Mouse (Mus musculus) T-helper 17 cell (primary cell): ENCODE measurements around the gene Gm14308.
"Not testable (repeated sequence)": the region's sequence is repeated elsewhere in the genome, so short reads cannot be mapped to it uniquely, and the experiment has no call there.

Experiments
- in situ Hi-C, 2 experiments: fragments of 300-600 bp; cut with MboI, MseI; formaldehyde crosslinking; loops; 1 replicate in 1 of 2; 2 replicates in 1 of 2; pipeline ENCODE4 v1.15.1; 2025; ENCODE audit warnings: high pct_unique_total_duplicates in 2 of 2

Gene Gm14308

DNA sequence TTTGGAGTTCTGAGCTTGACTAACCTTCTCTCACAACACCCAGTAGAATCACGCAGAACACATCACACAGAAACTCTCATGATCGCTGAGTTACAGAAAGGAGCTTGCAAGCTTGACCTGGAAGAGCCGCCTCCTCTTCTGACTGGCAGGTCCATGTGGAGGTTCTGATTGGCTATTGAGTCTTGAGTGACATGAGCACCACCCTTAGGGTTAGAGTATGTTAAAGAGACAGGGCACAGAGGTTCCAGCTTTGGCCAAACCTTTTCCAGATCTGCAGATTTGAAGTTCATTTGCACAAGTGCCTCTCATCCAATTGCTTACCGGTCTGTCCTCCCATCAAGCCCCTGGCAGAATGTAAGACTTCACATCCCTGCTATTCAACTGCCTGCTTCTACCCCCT is at the start of gene Gm14308:
TSS of gene Gm14308 (minus strand) at position 101 of the 400 bp plus-strand sequence.
- in situ Hi-C loops: loop anchor here in 1 of 2 experiments (25.0 kb wide), 1 partner anchor 576 kb away; the partner anchor contains the start of gene Gm14410

DNA sequence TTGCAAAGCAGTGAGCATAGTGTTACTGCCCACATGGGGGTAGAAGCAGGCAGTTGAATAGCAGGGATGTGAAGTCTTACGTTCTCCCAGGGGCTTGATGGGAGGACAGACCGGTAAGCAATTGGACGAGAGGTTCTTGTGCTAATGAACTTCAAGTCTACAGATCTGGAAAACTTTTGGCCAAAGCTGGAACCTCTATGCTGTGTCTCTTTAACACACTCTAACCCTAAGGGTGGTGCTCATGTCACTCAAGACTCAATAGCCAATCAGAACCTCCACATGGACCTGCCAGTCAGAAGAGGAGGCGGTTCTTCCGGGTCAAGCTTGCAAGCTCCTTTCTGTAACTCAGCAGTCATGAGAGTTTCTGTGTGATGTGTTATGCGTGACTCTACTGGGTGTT is 34.1 kb upstream of the Gm14308 start, which contains the start of gene Zfp973:
TSS of gene Zfp973 (plus strand) at position 301 of the 400 bp plus-strand sequence.
- in situ Hi-C loops: not testable (repeated sequence)
